Mouse (Mus musculus) common myeloid progenitor, adult 5-6 weeks (primary cell): ENCODE data around the gene Ap3b2. TPM values are rescaled to one million over a fixed set of nuclear protein-coding genes. Genes with fewer than 3 reads are reported as not detected.
A peak's percentile ranks its signal among the peaks of the same experiment; 100 is the strongest.
"Not testable (repeated sequence)": the region's sequence is repeated elsewhere in the genome, so short reads cannot be mapped to it uniquely, and the experiment has no call there.

ENCODE experiments used
- ATAC-seq: replicated peaks from 2 replicates; pipeline ENCODE4 v1.8.0; 2016; ENCODE audit warnings: low read depth, mild to moderate bottlenecking, moderate TSS enrichment, inconsistent platforms; ENCODE audit not compliant: poor library complexity, severe bottlenecking
- total RNA-seq: library from RNA; stranded (forward); fragments of 200-1000, 187-1606 nt; gene quantifications from 2 replicates; pipeline ENCODE4 v1.2.3, GENCODE M21; 2017

The Ap3b2 gene
- total RNA-seq, 1 experiment from 2014 or later, result 1.6 TPM

GRCm38 (mm10) chr7:81479531-81480090 is 14.1 kb downstream of the Ap3b2 start:
- no peak for ATAC-seq

- ATAC-seq, result not testable (repeated sequence)
These were observed 15.5 kb downstream of the Ap3b2 start for GRCm38 (mm10) chr7:81478261-81478660.

- ATAC-seq, result no peak
These were observed 16.9 kb downstream of the Ap3b2 start for GRCm38 (mm10) chr7:81476833-81477232.

GRCm38 (mm10) chr7:81475221-81475620 is 18.5 kb downstream of the Ap3b2 start:
- no peak for ATAC-seq

GRCm38 (mm10) chr7:81464906-81465450 is 28.7 kb downstream of the Ap3b2 start:
- no peak for ATAC-seq

GRCm38 (mm10) chr7:81464116-81464515 is 29.6 kb downstream of the Ap3b2 start:
- peak; percentile 82 for ATAC-seq

- ATAC-seq, result no peak
These were observed 30.9 kb downstream of the Ap3b2 start for GRCm38 (mm10) chr7:81462815-81463214.

GRCm38 (mm10) chr7:81455155-81455651 is 38.5 kb downstream of the Ap3b2 start, which contains the start of gene Cpeb1:
Cpeb1 (minus strand) TSS chr7:81455465.
- ATAC-seq, result no peak

GRCm38 (mm10) chr7:81454331-81455039 is 39.2 kb downstream of the Ap3b2 start:
- ATAC-seq, result no peak

- no peak for ATAC-seq
These were observed 40.1 kb downstream of the Ap3b2 start for GRCm38 (mm10) chr7:81453443-81454274.

GRCm38 (mm10) chr7:81452971-81453441 is 40.7 kb downstream of the Ap3b2 start:
- ATAC-seq, result 0 out of 2 replicates have a peak, but pooled peaks have one; percentile 25

Other genes starting within 250 kb of the Ap3b2 start
- 3,700 and 3,979 TPM in 2 replicates for gene Rps17, start 148.7 kb downstream of the Ap3b2 start, total RNA-seq
- gene Cpeb1, start 38.5 kb downstream of the Ap3b2 start, total RNA-seq, result not detected in 2 replicates
- not detected in 2 replicates for gene BC048679, start 4.4 kb upstream of the Ap3b2 start, total RNA-seq
- 0.24 TPM in 1 of 2 replicates, not detected in the other for gene Fsd2, start 73.0 kb upstream of the Ap3b2 start, total RNA-seq
- gene Whamm, start 77.3 kb upstream of the Ap3b2 start, total RNA-seq, result 16.9 and 23.2 TPM in 2 replicates
- 0.78 TPM in 2 replicates for gene Homer2, start 213.6 kb upstream of the Ap3b2 start, total RNA-seq